Mouse (Mus musculus): Measurements from ENCODE around the gene Selenoh. TPM values are rescaled to one million over a fixed set of nuclear protein-coding genes. Genes with fewer than 3 reads are reported as not detected.
A peak's percentile ranks its signal among the peaks of the same experiment; 100 is the strongest.

Selenoh gene
- total and polyA plus RNA-seq, 3 experiments: 51.5 to 384 (median 160) TPM

- Histone ChIP-seq H3K9me3 (replicated peaks) (no peaks in the 10 kb centered on the region), H3K27me3 (ENCODE audit: insufficient read depth, low read length) (no peaks in the 10 kb centered on the region), H3K36me3 (replicated peaks) (peaks cover 36% of the 10 kb centered on the region), H3K4me3 (ENCODE audit: low read depth, low read length) (no peak overlapping the region), H3K4me1 (ENCODE audit: insufficient read depth, low read depth, low read length) (peaks cover 50% of the 10 kb centered on the region)
- no peak for TF ChIP-seq CTCF (IDR thresholded peaks at IDR 0.05; ENCODE audit: low read depth, low read length)
- no peak for TF ChIP-seq TAL1 (conservative IDR thresholded peaks at IDR 0.05; ENCODE audit: low read depth, low read length)
- no peak for TF ChIP-seq GATA1 (IDR thresholded peaks at IDR 0.05; ENCODE audit: borderline replicate concordance, low read length)
- TF ChIP-seq POLR2AphosphoS5 (IDR thresholded peaks at IDR 0.05; ENCODE audit: insufficient replicate concordance, low read depth, low read length): no peak
- no peak for TF ChIP-seq GATA2 (IDR thresholded peaks at IDR 0.05; ENCODE audit: borderline replicate concordance, low read depth, low read length)
- DNase-seq (ENCODE audit: low spot score) (no peak), ATAC-seq (ENCODE audit: extremely low read depth, insufficient number of reproducible peaks, low FRiP score, poor library complexity, severe bottlenecking) (no peak)
Observed at GRCm38 (mm10) chr2:84637452-84638165, 33.0 kb downstream of the Selenoh start.

GRCm38 (mm10) chr2:84636231-84636741 lies 34.3 kb downstream of the Selenoh start:
- ATAC-seq (ENCODE audit: extremely low read depth, insufficient number of reproducible peaks, low FRiP score, poor library complexity, severe bottlenecking) (no peak), DNase-seq (ENCODE audit: low spot score) (no peak)
- no peaks in the 10 kb centered on the region for H3K9me3 ChIP-seq (replicated peaks)
- H3K4me3 ChIP-seq (ENCODE audit: low read depth, low read length): no peak overlapping the region
- no peaks in the 10 kb centered on the region for H3K27me3 ChIP-seq (ENCODE audit: insufficient read depth, low read length)
- no peak for TF ChIP-seq GATA1 (IDR thresholded peaks at IDR 0.05; ENCODE audit: borderline replicate concordance, low read length)
- TF ChIP-seq CTCF (IDR thresholded peaks at IDR 0.05; ENCODE audit: low read depth, low read length): no peak
- TF ChIP-seq GATA2 (IDR thresholded peaks at IDR 0.05; ENCODE audit: borderline replicate concordance, low read depth, low read length): no peak
- TF ChIP-seq POLR2AphosphoS5 (IDR thresholded peaks at IDR 0.05; ENCODE audit: insufficient replicate concordance, low read depth, low read length): no peak
- TF ChIP-seq TAL1 (conservative IDR thresholded peaks at IDR 0.05; ENCODE audit: low read depth, low read length): no peak
- H3K36me3 ChIP-seq (replicated peaks): peaks cover 39% of the 10 kb centered on the region
- peaks cover 61% of the 10 kb centered on the region for H3K4me1 ChIP-seq (ENCODE audit: insufficient read depth, low read depth, low read length)

- TF ChIP-seq CTCF (IDR thresholded peaks at IDR 0.05; ENCODE audit: low read depth, low read length) (no peak), POLR2AphosphoS5 (IDR thresholded peaks at IDR 0.05; ENCODE audit: insufficient replicate concordance, low read depth, low read length) (no peak), GATA2 (IDR thresholded peaks at IDR 0.05; ENCODE audit: borderline replicate concordance, low read depth, low read length) (no peak), GATA1 (IDR thresholded peaks at IDR 0.05; ENCODE audit: borderline replicate concordance, low read length) (no peak), TAL1 (conservative IDR thresholded peaks at IDR 0.05; ENCODE audit: low read depth, low read length) (no peak)
- ATAC-seq (ENCODE audit: extremely low read depth, insufficient number of reproducible peaks, low FRiP score, poor library complexity, severe bottlenecking) (no peak), DNase-seq (ENCODE audit: low spot score) (no peak)
- Histone ChIP-seq H3K4me3 (ENCODE audit: low read depth, low read length) (no peak overlapping the region), H3K27me3 (ENCODE audit: insufficient read depth, low read length) (no peaks in the 10 kb centered on the region), H3K4me1 (ENCODE audit: insufficient read depth, low read depth, low read length) (peaks cover 60% of the 10 kb centered on the region), H3K9me3 (replicated peaks) (no peaks in the 10 kb centered on the region), H3K36me3 (replicated peaks) (peaks cover 35% of the 10 kb centered on the region)
Observed at GRCm38 (mm10) chr2:84635611-84636010, 35.0 kb downstream of the Selenoh start.

GRCm38 (mm10) chr2:84634934-84635482 lies 35.6 kb downstream of the Selenoh start:
- Histone ChIP-seq H3K4me3 (ENCODE audit: low read depth, low read length) (no peak overlapping the region), H3K9me3 (replicated peaks) (no peaks in the 10 kb centered on the region), H3K27me3 (ENCODE audit: insufficient read depth, low read length) (no peaks in the 10 kb centered on the region), H3K4me1 (ENCODE audit: insufficient read depth, low read depth, low read length) (peaks cover 60% of the 10 kb centered on the region), H3K36me3 (replicated peaks) (peaks cover 34% of the 10 kb centered on the region)
- DNase-seq (ENCODE audit: low spot score) (no peak), ATAC-seq (ENCODE audit: extremely low read depth, insufficient number of reproducible peaks, low FRiP score, poor library complexity, severe bottlenecking) (no peak)
- no peak for TF ChIP-seq GATA1 (IDR thresholded peaks at IDR 0.05; ENCODE audit: borderline replicate concordance, low read length)
- TF ChIP-seq POLR2AphosphoS5 (IDR thresholded peaks at IDR 0.05; ENCODE audit: insufficient replicate concordance, low read depth, low read length): no peak
- TF ChIP-seq GATA2 (IDR thresholded peaks at IDR 0.05; ENCODE audit: borderline replicate concordance, low read depth, low read length): no peak
- TF ChIP-seq CTCF (IDR thresholded peaks at IDR 0.05; ENCODE audit: low read depth, low read length): no peak
- no peak for TF ChIP-seq TAL1 (conservative IDR thresholded peaks at IDR 0.05; ENCODE audit: low read depth, low read length)

GRCm38 (mm10) chr2:84634006-84634405 lies 36.6 kb downstream of the Selenoh start:
- Histone ChIP-seq H3K9me3 (replicated peaks) (no peaks in the 10 kb centered on the region), H3K36me3 (replicated peaks) (peaks cover 39% of the 10 kb centered on the region), H3K4me3 (ENCODE audit: low read depth, low read length) (no peak overlapping the region), H3K4me1 (ENCODE audit: insufficient read depth, low read depth, low read length) (peaks cover 60% of the 10 kb centered on the region), H3K27me3 (ENCODE audit: insufficient read depth, low read length) (no peaks in the 10 kb centered on the region)
- ATAC-seq (ENCODE audit: extremely low read depth, insufficient number of reproducible peaks, low FRiP score, poor library complexity, severe bottlenecking) (no peak), DNase-seq (ENCODE audit: low spot score) (no peak)
- no peak for TF ChIP-seq CTCF (IDR thresholded peaks at IDR 0.05; ENCODE audit: low read depth, low read length)
- TF ChIP-seq TAL1 (conservative IDR thresholded peaks at IDR 0.05; ENCODE audit: low read depth, low read length): no peak
- TF ChIP-seq POLR2AphosphoS5 (IDR thresholded peaks at IDR 0.05; ENCODE audit: insufficient replicate concordance, low read depth, low read length): no peak
- TF ChIP-seq GATA1 (IDR thresholded peaks at IDR 0.05; ENCODE audit: borderline replicate concordance, low read length): no peak
- TF ChIP-seq GATA2 (IDR thresholded peaks at IDR 0.05; ENCODE audit: borderline replicate concordance, low read depth, low read length): no peak

GRCm38 (mm10) chr2:84632999-84633398 lies 37.6 kb downstream of the Selenoh start:
- peak overlapping the region; percentile 42; the same call in 1 of the 2 replicates for H3K4me3 ChIP-seq (ENCODE audit: low read depth, low read length)
- peaks cover 44% of the 10 kb centered on the region for H3K36me3 ChIP-seq (replicated peaks)
- ATAC-seq (ENCODE audit: extremely low read depth, insufficient number of reproducible peaks, low FRiP score, poor library complexity, severe bottlenecking) (peak; percentile 71), DNase-seq (ENCODE audit: low spot score) (no peak)
- no peaks in the 10 kb centered on the region for H3K9me3 ChIP-seq (replicated peaks)
- no peak for TF ChIP-seq GATA2 (IDR thresholded peaks at IDR 0.05; ENCODE audit: borderline replicate concordance, low read depth, low read length)
- no peak for TF ChIP-seq POLR2AphosphoS5 (IDR thresholded peaks at IDR 0.05; ENCODE audit: insufficient replicate concordance, low read depth, low read length)
- TF ChIP-seq CTCF (IDR thresholded peaks at IDR 0.05; ENCODE audit: low read depth, low read length): no peak
- TF ChIP-seq GATA1 (IDR thresholded peaks at IDR 0.05; ENCODE audit: borderline replicate concordance, low read length): no peak
- no peak for TF ChIP-seq TAL1 (conservative IDR thresholded peaks at IDR 0.05; ENCODE audit: low read depth, low read length)
- peaks cover 60% of the 10 kb centered on the region for H3K4me1 ChIP-seq (ENCODE audit: insufficient read depth, low read depth, low read length)
- H3K27me3 ChIP-seq (ENCODE audit: insufficient read depth, low read length): no peaks in the 10 kb centered on the region

All from G1E (cell line).